Mouse (Mus musculus) sigmoid colon, adult 10 weeks (tissue): ENCODE measurements around the gene 4933407L21Rik. TPM values are rescaled to one million over a fixed set of nuclear protein-coding genes. Genes with fewer than 3 reads are reported as not detected.

ENCODE experiments used
- polyA plus RNA-seq: library from polyadenylated mRNA; stranded (reverse); fragments of 350-450 nt; fragmentation: Illumina TruSeq; extraction: RNeasy Lipid Tissue Mini Kit (QIAGEN cat#74804); gene quantifications from one replicate; pipeline ENCODE4 v1.2.3, GENCODE M21; 2014; ENCODE audit warnings: low read depth, low replicate concordance

4933407L21Rik gene
- polyA plus RNA-seq: not detected

GRCm38 (mm10) chr1:85928057-85928687 is at the start of gene 4933407L21Rik:
TSS of gene 4933407L21Rik (plus strand) at chr1:85928483.

DNA sequence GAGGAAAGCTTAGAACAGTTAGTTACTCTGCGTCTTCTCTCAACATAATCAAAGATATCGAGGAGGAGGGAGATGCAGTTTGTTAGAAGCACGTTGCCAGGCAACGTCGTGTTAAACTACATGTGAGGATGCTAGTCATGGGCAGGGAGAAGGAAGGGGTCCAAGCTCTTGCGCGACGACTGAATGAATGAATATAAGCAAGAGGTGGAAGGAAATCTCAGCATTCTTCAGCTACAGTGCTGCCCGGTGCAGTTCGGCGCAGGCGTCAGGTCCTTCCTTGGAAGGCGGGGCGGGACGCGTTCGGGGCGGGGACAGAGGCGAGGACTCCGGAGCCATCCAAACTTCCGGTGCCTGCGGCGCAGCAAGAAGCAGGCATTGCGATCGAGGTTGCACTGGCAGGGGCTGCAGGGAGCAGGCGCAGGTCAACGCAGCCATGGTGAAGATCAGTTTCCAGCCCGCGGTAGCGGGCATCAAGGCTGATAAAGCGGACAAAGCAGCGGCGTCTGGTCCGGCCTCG is 34.0 kb upstream of the 4933407L21Rik start, which contains the start of gene Itm2c:
Gene Itm2c (plus strand): TSS at position 51 of the 517 bp plus-strand sequence.

DNA sequence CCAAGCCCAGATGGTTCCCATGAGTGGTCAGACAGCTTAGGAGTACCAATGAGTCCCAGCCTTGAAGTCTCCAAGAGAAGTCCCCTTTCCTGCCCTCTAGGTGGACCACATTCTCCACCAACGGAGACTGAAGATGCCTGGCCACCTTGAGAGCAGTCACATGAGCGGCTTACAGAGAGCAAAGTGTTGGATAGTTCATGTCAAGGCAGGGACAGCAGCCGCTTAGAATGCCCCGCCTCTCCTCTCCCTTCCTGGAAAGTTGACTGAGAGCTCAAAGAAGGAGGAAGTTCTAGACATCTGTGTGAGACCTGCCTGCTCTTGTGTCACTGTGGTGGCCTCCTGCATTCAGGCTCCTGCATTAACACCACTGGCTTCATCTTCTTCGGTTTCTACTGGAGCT is 32.6 kb downstream of the 4933407L21Rik start, which contains the start of gene Gpr55:
Gene Gpr55 (minus strand): TSS at position 135 of the 400 bp plus-strand sequence.

Other genes with a start within 250 kb of the 4933407L21Rik start
- 12.4 TPM for gene A630001G21Rik, start 149.8 kb upstream of the 4933407L21Rik start, polyA plus RNA-seq
- 443 TPM for gene Cab39, start 135.0 kb upstream of the 4933407L21Rik start, polyA plus RNA-seq
- 2.4 TPM for gene Itm2c, start 34.2 kb upstream of the 4933407L21Rik start, polyA plus RNA-seq
- 1.3 TPM for gene Gpr55, start 32.5 kb downstream of the 4933407L21Rik start, polyA plus RNA-seq
- gene Spata3, start 88.3 kb downstream of the 4933407L21Rik start, polyA plus RNA-seq: not detected
- 24.4 TPM for gene 2810459M11Rik, start 117.4 kb downstream of the 4933407L21Rik start, polyA plus RNA-seq
- 116 TPM for gene Psmd1, start 135.9 kb downstream of the 4933407L21Rik start, polyA plus RNA-seq
- gene Htr2b, start 183.5 kb downstream of the 4933407L21Rik start, polyA plus RNA-seq: 3.8 TPM
- gene Gm21972, start 205.2 kb downstream of the 4933407L21Rik start, polyA plus RNA-seq: not detected
- 7.4 TPM for gene Armc9, start 226.3 kb downstream of the 4933407L21Rik start, polyA plus RNA-seq